Mouse (Mus musculus) E14TG2a.4 (cell line): ENCODE measurements around the gene Lpar5.

Experiments
- CTCF ChIP-seq: conservative IDR thresholded peaks from 2 replicates; pipeline ENCODE4 v1.5.1; 2014; ENCODE audit warnings: low read length
- POU5F1 ChIP-seq: IDR thresholded peaks from 2 replicates; pipeline ENCODE4 v1.6.1; 2014; ENCODE audit warnings: low read length, borderline replicate concordance

DNA sequence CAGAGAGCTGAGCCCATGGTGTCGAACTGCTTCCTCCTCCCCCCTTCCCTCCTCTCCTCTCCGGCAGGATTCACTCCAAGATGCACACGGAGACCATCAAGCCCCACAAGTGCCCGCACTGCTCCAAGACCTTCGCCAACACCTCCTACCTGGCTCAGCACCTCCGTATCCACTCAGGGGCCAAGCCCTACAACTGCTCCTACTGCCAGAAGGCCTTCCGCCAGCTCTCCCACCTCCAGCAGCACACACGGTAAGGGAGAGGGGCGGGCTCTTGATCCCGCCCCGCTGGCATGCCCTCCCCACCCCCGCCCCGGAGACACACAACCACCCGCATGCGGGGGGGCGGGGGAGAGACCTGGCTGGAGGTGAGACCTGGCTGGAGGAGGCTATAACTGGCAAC lies 36.1 kb upstream of the Lpar5 start:
- TF ChIP-seq CTCF (no peak), POU5F1 (no peak)
